Mouse (Mus musculus) erythroblast, embryonic 14.5 days (primary cell): ENCODE data around the gene Mettl1. TPM values are rescaled to one million over a fixed set of nuclear protein-coding genes. Genes with fewer than 3 reads are reported as not detected.

Source experiments
- H3K27me3 ChIP-seq: 2 replicates; pipeline ENCODE4 v1.6.1; 2012; ENCODE audit warnings: inconsistent platforms; ENCODE audit not compliant: control insufficient read depth
- H3K36me3 ChIP-seq: 2 replicates; pipeline ENCODE4 v1.6.1; 2012; ENCODE audit warnings: mild to moderate bottlenecking, inconsistent platforms; ENCODE audit not compliant: control insufficient read depth
- H3K4me1 ChIP-seq: 2 replicates; pipeline ENCODE4 v1.6.1; 2012; ENCODE audit warnings: inconsistent platforms; ENCODE audit not compliant: control insufficient read depth
- H3K4me3 ChIP-seq: replicated peaks from 2 replicates; pipeline ENCODE3; 2012; ENCODE audit warnings: moderate library complexity, mild to moderate bottlenecking, inconsistent platforms
- H3K9me3 ChIP-seq: 2 replicates; pipeline ENCODE4 v1.6.1; 2012; ENCODE audit warnings: low read length, inconsistent platforms, mixed read lengths; ENCODE audit not compliant: control insufficient read depth
- GATA1 ChIP-seq: IDR thresholded peaks from 2 replicates; pipeline ENCODE4 v1.6.1; 2012; ENCODE audit warnings: low read length, inconsistent platforms, mixed read lengths
- TAL1 ChIP-seq: IDR thresholded peaks from 3 replicates; pipeline ENCODE4 v1.6.1; 2012; ENCODE audit warnings: low read length, inconsistent platforms, mixed read lengths
- polyA plus RNA-seq: library from polyadenylated mRNA; stranded (reverse); fragments of >175 nt; gene quantifications from 2 replicates; pipeline ENCODE4 v1.2.3, GENCODE M21; 2012

Mettl1 gene
- polyA plus RNA-seq = 0.59 and 0.74 TPM in 2 replicates

GRCm38 (mm10) chr10:127041274-127041766, at the start of gene Mettl1, which contains the start of gene Eef1akmt3:
Gene Mettl1, plus strand, starts transcription at chr10:127041414.
Gene Eef1akmt3, minus strand, starts transcription at chr10:127041513.
- peaks cover 18% of the 10 kb centered on the region for H3K36me3 ChIP-seq
- H3K27me3 ChIP-seq = peaks cover 50% of the 10 kb centered on the region

GRCm38 (mm10) chr10:126991676-126992075, 49.5 kb upstream of the Mettl1 start:
- TF ChIP-seq GATA1 (no peak), TAL1 (no peak)
- peaks cover 59% of the 10 kb centered on the region for H3K36me3 ChIP-seq
- no peaks in the 10 kb centered on the region for H3K27me3 ChIP-seq
- H3K4me3 ChIP-seq = no peak overlapping the region
- H3K4me1 ChIP-seq = peaks cover 14% of the 10 kb centered on the region
- H3K9me3 ChIP-seq = no peaks in the 10 kb centered on the region

More at GRCm38 (mm10) chr10:127041274-127041766, at the start of gene Mettl1, which contains the start of gene Eef1akmt3:
- TF ChIP-seq TAL1 (no peak), GATA1 (no peak)
- peaks cover 4% of the 10 kb centered on the region for H3K9me3 ChIP-seq
- peak within 1 kb of the TSS; percentile 80 for H3K4me3 ChIP-seq
- H3K4me1 ChIP-seq = peaks cover 27% of the 10 kb centered on the region

- no peak for TF ChIP-seq TAL1
- no peak for TF ChIP-seq GATA1
- Histone ChIP-seq H3K4me1 (peaks cover 4% of the 10 kb centered on the region), H3K27me3 (no peaks in the 10 kb centered on the region), H3K36me3 (peaks cover 72% of the 10 kb centered on the region), H3K4me3 (no peak overlapping the region), H3K9me3 (no peaks in the 10 kb centered on the region)
These were observed 47.6 kb upstream of the Mettl1 start for GRCm38 (mm10) chr10:126993621-126994020.

GRCm38 (mm10) chr10:126997340-126998113, 43.7 kb upstream of the Mettl1 start:
- TF ChIP-seq TAL1 (no peak), GATA1 (no peak)
- H3K27me3 ChIP-seq = no peaks in the 10 kb centered on the region
- no peaks in the 10 kb centered on the region for H3K9me3 ChIP-seq
- H3K4me1 ChIP-seq = peaks cover 3% of the 10 kb centered on the region; the same call in 1 of the 2 replicates
- peaks cover 64% of the 10 kb centered on the region for H3K36me3 ChIP-seq
- no peak overlapping the region for H3K4me3 ChIP-seq

DNA sequence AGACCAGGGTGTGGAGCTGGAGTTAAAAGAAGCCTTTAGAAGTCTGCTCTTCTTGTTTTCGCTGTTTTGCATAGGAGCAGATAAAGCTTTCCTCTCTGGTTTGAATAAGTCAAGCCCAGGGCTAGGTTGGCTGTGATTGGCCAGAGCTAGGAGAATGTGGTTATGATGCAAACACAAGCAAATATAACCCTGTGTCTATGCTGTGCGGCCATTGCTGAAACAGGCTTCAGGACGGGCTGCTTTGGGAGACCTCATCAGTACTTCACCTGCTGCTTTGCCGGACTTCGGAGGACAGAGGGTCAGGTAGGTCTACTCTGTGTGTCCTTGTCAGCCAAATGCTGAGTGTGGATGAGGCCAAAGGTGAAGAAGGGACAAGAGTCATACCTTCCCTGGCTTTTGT, 40.7 kb upstream of the Mettl1 start, which contains the start of gene Avil:
TSS of gene Avil (plus strand) at position 181 of the 400 bp plus-strand sequence.
- peaks cover 34% of the 10 kb centered on the region for H3K36me3 ChIP-seq
- H3K9me3 ChIP-seq = no peaks in the 10 kb centered on the region
- TF ChIP-seq GATA1 (no peak), TAL1 (no peak)
- no peaks in the 10 kb centered on the region for H3K27me3 ChIP-seq
- H3K4me3 ChIP-seq = no peak within 1 kb of the TSS
- H3K4me1 ChIP-seq = peaks cover 3% of the 10 kb centered on the region; the same call in 1 of the 2 replicates

DNA sequence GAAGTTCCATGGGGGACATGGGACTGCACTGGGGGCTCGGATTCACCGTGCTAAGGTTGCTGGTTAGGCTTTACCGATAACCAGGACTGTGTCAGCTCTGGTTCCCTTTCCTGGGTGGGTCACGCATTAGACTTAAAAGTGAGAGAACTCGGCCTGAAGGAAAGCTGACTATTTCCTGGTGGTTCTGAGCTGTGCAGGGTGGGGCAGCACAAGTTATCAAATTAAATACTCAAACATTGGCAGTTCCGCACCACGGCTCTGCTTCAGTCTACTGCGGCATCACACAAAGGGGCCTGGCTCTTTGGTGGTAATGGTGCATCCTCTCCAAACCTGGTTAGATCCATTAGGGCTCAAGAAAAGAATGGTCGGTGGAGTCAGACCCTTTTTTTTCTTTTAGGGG, 39.9 kb upstream of the Mettl1 start:
- no peak for TF ChIP-seq GATA1
- no peak for TF ChIP-seq TAL1
- Histone ChIP-seq H3K4me3 (no peak overlapping the region), H3K27me3 (no peaks in the 10 kb centered on the region), H3K9me3 (no peaks in the 10 kb centered on the region), H3K4me1 (peaks cover 3% of the 10 kb centered on the region; the same call in 1 of the 2 replicates), H3K36me3 (peaks cover 26% of the 10 kb centered on the region)

GRCm38 (mm10) chr10:127002056-127002455, 39.2 kb upstream of the Mettl1 start:
- H3K4me1 ChIP-seq = peaks cover 3% of the 10 kb centered on the region; the same call in 1 of the 2 replicates
- peaks cover 25% of the 10 kb centered on the region for H3K36me3 ChIP-seq
- no peak overlapping the region for H3K4me3 ChIP-seq
- TF ChIP-seq TAL1 (no peak), GATA1 (no peak)
- no peaks in the 10 kb centered on the region for H3K9me3 ChIP-seq
- no peaks in the 10 kb centered on the region for H3K27me3 ChIP-seq

DNA sequence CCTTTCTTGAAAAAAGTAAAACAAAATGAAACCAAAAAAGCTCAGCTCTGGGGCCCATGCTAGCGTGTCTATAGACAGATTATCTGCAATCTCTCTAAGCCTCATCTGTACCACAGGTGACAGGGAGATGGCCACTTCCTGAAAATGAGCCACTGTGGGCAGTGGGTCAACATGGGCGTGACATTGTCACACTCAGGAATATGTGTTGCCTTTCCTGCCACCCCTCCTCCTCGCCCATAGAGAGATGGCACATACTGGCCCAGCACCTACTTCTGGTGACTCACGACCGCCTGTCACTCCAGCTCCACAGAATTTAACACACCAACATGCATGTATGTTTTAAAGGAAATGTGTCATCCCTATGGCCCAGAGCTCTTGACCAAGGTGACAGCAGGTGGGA, 38.4 kb upstream of the Mettl1 start:
- Histone ChIP-seq H3K9me3 (no peaks in the 10 kb centered on the region), H3K27me3 (0 out of 2 replicates have a peak, but pooled peaks cover 2% of the 10 kb centered on the region), H3K36me3 (peaks cover 18% of the 10 kb centered on the region), H3K4me3 (no peak overlapping the region), H3K4me1 (no peaks in the 10 kb centered on the region)
- no peak for TF ChIP-seq GATA1
- TF ChIP-seq TAL1 = no peak

GRCm38 (mm10) chr10:127003334-127003733, 37.9 kb upstream of the Mettl1 start:
- TF ChIP-seq GATA1 (no peak), TAL1 (no peak)
- H3K27me3 ChIP-seq = 0 out of 2 replicates have a peak, but pooled peaks cover 2% of the 10 kb centered on the region
- H3K36me3 ChIP-seq = peaks cover 13% of the 10 kb centered on the region
- no peaks in the 10 kb centered on the region for H3K4me1 ChIP-seq
- no peak overlapping the region for H3K4me3 ChIP-seq
- no peaks in the 10 kb centered on the region for H3K9me3 ChIP-seq
